Mouse (Mus musculus): ENCODE measurements around the gene Ube2d2b.

Ube2d2b gene

GRCm38 (mm10) chr5:107854556-107854955 lies 24.7 kb downstream of the Ube2d2b start:
- DNase-seq (ENCODE audit: low spot score in 2 of 2) = no peak

DNA sequence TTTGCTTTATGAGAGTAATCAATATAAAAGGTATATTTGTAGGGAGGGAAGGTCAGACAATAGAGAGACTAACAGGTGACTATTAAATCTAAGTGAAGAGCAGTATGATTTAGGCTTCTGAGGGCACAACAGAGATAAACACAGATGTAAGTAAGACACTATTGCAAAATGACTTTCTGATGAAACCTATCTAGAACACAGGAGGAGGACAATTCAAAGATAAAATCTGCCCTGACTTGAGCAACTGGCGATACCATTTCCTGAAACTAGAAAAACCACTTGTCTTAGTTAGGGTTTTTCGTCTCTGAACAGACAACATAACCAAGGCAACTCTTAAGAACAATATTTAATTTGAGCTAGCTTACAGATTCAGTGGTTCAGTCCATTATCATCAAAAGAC lies 25.6 kb downstream of the Ube2d2b start:
- no peak for DNase-seq (ENCODE audit: low spot score in 2 of 2)

- DNase-seq (ENCODE audit: low spot score in 2 of 2) = no peak
Observed at GRCm38 (mm10) chr5:107858963-107859362, 29.1 kb downstream of the Ube2d2b start.

DNA sequence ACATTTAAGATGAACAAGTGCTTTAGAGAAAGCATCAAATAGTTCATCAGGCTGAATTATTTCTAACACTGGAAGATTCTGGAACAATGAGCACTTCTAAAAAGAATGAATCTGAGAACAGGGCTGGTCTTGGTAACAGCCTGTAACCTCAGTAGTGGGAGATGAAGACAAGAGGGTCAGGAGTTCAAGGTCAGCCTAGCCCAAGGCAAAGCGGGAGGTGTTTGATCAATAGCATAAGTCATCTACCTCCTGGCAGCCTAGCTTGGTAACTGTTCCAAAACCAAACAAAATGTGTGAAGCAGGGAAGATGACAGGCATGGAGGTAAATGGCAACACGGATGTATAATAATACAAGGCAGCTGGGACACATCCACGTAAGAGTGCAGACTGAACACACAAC lies 34.1 kb downstream of the Ube2d2b start:
- DNase-seq (ENCODE audit: low spot score in 2 of 2) = no peak

DNA sequence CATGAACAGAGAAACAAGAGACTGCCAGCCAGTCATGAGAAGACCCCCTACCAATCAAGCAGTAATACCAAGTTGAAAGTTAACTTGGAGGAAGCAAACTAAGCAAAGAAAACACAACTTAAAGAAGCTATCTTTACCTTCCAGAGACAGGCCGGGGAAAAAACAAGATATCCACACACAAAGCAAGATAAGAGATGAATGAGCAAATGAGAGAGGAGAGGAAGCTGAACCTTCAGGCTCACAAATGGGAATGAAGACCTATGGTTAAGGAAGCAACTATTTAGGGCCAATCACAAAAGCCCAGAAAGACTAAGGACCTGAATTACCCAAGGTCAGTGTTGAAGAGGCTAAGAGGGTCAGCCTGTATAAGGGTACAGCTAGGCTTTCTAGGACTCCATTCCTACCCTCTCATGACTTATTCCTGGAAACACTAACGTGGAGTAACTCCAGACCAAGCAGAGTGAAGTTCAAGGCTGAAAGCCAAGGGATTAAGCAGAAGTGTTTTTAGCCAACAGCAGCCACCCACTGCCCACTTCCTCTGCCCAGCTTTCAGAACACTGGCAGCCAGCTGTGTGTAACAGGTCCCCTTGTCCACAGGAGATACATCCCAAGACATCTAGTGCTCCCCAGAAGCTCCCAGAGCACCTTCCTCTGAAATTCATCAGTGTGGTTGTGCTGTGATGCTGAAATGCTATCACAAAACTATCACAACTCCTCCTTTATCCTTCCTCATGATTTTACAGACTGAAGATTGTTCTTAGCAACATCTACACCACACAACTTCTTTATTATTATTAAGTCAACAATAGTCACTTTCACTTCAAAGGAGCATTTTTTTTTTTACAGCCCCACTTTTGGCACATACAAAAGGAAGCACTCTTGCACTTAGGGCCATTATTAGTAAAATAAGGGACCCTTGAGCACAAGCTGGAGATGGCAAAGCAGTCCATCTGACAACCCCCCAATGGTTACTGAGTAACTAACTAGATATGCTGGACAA lies 36.5 kb downstream of the Ube2d2b start:
- no peak for DNase-seq (ENCODE audit: low spot score in 2 of 2)

- peak; percentile 29 to 44 for DNase-seq (ENCODE audit: low spot score in 2 of 2)
Observed at GRCm38 (mm10) chr5:107867970-107868904, 38.3 kb downstream of the Ube2d2b start.

DNA sequence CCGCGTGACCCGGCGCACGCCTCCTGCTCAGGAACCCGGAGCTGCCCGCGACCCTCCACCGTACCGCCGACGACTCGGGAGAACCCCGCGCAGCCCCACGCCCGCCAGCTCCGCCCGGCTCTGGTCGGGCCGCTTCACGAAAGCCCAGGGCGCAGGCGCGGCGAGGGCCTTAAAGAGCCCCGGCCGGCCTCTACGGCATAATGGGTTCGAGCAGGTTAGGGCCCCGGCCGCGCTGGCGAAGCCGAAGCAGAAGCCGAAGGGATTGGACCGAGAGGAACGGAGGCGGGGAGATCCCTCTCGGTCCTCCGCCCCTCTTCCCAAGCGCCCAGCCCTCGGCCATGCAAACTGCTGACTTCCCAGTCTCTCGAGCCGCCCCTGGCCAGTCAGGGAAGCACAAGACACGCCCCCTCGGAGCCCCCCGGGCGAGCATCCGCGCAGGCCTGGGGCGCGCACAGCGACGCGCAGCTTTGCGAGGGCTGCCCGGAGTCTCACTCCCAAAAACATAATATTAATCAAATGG lies 39.1 kb downstream of the Ube2d2b start:
- DNase-seq (ENCODE audit: low spot score in 2 of 2) = peak; percentile 81 to 88

DNA sequence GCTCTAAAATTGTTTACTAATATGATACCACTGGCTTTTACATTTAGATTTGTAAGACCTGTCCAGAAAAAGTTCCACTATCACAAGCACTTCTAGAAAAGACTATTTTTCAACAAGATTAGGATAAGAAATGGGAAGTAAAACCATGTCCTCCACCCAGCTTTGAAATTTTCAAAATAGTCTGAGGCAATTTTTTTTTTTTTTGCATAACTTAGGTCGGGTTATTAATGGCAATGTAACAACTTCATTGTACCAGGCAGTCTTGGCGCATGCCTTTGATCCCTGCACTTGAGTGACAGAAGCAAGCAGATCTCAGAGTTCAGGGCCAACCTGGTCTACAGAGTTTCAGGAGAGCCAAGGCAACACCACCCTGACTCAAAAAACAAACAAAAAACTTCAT lies 39.8 kb downstream of the Ube2d2b start:
- DNase-seq (ENCODE audit: low spot score in 2 of 2) = no peak

DNA sequence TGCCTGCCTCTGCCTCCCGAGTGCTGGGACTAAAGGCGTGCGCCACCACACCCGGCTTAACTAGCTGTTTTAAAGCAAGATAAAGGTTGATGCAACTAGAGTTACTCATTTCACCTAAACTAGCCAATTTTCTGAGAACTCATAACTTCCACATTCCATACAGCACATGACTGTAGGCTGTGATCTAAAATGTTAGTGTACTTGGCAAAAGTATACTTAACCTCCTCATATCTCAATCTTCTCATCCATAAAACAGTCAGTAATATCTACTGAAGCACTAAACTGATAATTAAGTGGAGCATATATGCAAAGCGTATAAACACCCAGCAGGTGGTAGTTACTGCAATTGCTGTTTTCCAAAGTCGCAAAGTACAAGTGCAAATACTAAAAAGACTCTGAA lies 43.4 kb downstream of the Ube2d2b start:
- no peak for DNase-seq (ENCODE audit: low spot score in 2 of 2)

- DNase-seq (ENCODE audit: low spot score in 2 of 2) = no peak
Observed at GRCm38 (mm10) chr5:107873886-107874302, 44.0 kb downstream of the Ube2d2b start.

DNA sequence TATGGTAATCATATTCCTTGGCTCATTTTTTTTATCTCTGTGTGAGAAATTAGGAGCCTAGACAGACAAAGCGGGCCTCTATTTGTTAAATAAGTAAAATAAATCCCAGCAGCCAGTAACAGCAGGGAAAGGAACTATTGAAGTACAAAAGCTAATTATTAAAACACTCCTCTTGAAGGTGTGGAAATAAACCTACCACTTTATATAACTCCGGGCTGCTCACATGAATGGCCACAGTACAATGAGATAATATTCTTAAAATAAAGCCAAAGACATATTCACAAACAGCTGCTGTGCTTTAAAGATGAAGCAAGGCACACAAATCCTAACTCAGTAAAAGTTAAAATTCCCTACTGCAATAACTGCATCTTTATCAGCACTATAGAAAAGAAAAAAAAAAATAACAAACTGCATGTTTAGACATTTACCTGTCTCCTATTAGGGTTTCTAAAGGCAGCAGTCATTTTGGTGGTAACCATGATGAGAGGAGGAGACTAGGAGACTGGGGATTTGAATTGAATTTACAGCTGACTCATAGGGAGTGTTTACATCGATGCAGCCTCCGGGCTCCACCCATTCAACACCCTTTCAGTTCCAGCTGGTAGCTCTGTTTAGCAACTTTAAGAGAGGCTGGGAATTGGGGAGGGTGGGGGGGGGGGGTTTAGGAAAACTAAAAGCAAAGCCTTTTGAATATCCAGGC lies 44.8 kb downstream of the Ube2d2b start, which contains the start of gene Evi5:
Gene Evi5 (minus strand): TSS at position 547 of the 700 bp plus-strand sequence.
- DNase-seq (ENCODE audit: low spot score in 2 of 2) = no peak

DNA sequence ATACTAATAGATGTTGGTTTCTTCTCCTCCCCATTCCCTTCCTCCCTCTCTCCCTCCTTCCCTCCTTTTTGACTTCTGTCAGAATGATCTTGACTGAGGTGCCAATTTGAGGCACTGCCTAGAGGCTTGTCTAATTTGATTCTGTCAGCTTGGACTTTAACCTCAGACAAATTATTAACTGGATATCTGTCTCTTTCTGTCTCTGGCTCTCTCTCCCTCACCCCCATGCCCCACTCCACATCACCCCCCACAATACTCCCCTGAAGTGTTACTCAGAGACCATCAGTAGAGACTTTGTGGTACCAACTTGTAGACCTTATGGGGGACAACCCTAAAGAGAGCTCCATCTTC lies 45.3 kb downstream of the Ube2d2b start:
- no peak for DNase-seq (ENCODE audit: low spot score in 2 of 2)

GRCm38 (mm10) chr5:107877053-107877452 lies 47.2 kb downstream of the Ube2d2b start:
- no peak for DNase-seq (ENCODE audit: low spot score in 2 of 2)

GRCm38 (mm10) chr5:107880710-107881109 lies 50.8 kb downstream of the Ube2d2b start:
- no peak for DNase-seq (ENCODE audit: low spot score in 2 of 2)

Measured in cerebellum, postnatal 4 days (tissue).